Mouse (Mus musculus): ENCODE measurements around the gene Fam170b. TPM values are rescaled to one million over a fixed set of nuclear protein-coding genes. Genes with fewer than 3 reads are reported as not detected.

The Fam170b gene
- polyA plus RNA-seq, 1 experiment = not detected

DNA sequence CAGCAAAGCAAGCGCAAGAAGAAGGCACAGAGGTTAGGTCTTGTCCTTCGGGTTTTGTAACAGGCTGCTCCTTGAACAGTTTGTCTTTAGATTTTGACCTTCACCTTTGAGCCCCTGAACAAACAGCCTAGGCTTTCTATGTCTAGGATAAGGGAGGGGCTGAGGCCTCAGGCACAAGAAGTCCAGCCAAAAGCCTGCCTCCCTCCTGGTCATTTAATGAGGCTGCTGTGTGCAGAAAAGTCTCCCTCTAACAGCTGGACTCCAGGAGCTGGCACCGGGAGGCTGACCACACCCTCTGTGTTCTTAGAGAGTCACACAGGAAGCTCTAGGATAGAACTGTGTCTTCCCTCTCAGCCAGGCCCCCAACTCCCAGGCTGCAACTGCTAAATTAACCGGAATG lies 6.6 kb upstream of the Fam170b start:
- no peak for DNase-seq (ENCODE audit: extremely low spot score in 1 of 2, low spot score in 1 of 2)

DNA sequence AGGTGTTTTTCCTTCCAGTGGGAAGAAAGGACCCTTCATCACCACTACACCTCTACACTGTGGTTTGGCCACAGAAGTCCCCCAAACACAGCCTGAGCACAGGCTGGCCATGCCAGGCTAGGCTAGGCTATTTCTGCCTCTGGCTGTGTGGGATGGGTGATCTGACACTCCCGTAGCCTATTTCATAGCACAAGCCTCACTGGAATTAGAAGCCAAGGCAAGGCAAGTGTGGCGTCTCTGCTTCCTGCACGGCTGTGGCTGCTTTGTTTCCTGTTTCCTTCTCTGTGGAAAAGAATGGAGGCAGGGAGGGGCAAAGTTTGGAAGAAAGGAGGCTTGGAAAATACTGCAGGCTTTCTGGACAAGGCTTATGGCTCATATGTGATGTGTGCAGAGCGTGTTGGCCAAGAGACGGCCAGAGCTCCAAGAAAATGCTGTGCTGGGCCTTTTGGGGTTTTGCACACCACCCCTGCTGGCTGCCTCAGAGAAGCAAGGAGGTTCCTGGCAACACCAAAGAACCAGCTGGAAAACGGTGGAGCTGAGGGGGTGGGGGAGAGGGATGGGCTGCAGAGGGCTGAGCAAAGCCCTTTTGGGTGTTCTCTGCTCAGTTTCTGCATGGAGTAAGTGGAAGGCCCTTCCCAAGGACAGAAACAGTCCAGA lies 5.6 kb upstream of the Fam170b start:
- DNase-seq (ENCODE audit: extremely low spot score in 1 of 2, low spot score in 1 of 2) = peak; percentile 11 to 22

GRCm38 (mm10) chr14:32835181-32835580 lies 1.4 kb downstream of the Fam170b start:
- DNase-seq (ENCODE audit: extremely low spot score in 1 of 2, low spot score in 1 of 2) = no peak

- no peak for DNase-seq (ENCODE audit: extremely low spot score in 1 of 2, low spot score in 1 of 2)
Observed at GRCm38 (mm10) chr14:32835596-32835995, 1.8 kb downstream of the Fam170b start.

DNA sequence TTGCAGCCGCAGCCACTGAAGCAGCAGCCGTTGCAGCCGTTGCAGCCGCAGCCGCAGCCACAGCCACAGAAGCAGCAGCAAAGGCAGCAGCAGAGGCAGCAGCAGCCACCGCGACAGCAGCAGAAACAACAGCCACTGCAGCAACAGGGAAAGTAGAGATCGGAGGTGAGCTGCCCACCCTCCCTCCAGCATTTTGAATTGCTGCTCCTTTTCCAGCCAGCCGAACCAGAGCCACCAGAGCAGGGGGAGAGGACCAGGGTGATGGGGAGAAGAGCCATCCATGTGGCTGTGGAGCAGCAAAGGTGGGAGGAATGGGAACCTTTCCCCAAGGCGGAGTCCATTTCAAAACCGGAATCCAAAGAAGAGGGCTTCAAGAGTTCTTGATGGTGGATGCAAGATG lies 2.4 kb downstream of the Fam170b start:
- DNase-seq (ENCODE audit: extremely low spot score in 1 of 2, low spot score in 1 of 2) = no peak

DNA sequence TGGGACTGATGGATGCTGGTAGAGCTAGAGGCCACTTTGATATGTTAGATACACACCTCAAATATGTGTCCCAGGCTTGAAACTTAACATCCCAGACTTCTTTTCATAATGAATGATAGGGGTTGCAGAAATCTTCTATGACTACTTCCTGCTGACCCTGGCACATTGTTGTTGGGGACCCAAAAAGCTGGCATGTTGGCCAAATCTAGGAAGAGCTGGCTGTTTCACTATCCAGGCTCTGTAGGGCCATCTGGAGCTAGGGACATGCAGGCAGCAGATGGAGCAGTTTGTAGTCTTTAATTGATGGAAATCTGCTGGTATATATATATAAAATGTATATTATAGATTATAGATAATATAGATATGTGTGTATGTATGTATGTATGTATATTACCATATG lies 8.3 kb downstream of the Fam170b start:
- DNase-seq (ENCODE audit: extremely low spot score in 1 of 2, low spot score in 1 of 2) = no peak

DNA sequence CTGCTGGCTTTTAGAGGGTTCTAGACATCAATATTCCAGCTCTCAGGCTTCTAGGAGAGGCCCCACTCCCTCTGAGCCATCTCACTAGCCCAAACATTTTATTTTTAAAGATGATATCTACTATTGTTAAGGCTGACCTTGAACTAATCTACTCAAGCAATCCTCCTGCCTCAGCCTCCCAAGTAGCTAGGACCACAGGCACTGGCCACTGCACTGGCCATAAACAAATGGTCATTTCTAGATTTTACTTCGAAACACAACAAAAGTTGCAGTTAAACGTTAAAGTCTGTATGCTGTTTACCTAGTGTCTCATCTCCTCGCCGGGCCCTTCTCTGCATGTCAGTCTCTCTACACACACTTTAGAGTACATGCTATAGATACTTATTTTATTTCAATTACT lies 20.3 kb downstream of the Fam170b start:
- DNase-seq (ENCODE audit: extremely low spot score in 1 of 2, low spot score in 1 of 2) = no peak

DNA sequence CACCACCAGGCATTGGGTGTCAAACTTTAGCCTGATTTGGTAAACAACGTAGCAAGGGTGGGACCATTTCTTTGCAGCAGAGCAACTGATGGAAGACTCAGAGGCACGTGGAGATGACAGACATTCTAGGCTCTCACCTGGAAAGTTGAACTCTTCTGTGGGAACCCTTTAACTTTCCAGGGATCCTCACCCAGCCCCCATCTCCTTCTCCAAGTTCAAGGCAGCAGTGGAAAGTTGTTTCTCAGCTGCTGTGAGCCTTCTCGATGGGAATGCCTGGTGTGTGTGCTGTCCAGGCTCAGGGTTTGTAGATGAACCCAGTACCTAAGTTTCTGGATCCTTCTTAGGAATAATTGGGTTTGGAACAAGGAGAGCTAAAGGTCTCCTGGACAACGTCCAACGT lies 22.5 kb downstream of the Fam170b start:
- DNase-seq (ENCODE audit: extremely low spot score in 1 of 2, low spot score in 1 of 2) = no peak

DNA sequence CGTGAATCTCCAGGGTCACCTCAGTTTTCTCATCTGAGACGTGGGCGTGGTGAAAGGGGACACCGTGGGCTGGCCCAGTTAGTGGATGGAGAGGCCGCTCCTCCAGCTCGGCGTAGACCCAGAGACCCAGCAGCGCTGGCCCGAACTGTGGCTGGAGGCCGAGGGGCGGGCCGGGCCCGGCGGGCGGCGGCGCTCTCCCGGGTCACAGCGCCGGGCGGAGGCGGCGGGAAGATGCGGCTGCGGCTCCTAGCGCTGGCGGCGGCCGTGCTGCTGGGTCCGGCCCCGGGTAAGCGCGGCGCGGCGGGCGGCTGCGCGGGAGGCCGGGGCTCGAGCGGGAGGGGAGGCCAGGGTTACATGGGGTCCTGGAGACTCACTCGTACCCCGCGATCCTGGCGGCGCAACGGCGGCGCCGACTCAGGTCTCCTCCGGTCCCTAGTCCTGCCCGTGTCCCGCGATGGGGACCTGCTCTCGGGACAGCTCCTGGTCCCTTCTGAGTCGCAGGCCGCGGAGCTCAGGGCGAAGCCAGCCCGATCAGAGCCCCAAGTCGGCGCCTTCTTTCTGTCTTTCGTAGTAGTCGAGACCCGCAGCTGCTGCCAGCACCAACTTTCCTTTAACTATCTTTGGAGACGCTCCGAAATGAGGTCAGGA lies 23.0 kb downstream of the Fam170b start, which contains the start of gene Vstm4:
Vstm4 (plus strand) TSS at position 76 of the 648 bp plus-strand sequence.
- DNase-seq (ENCODE audit: extremely low spot score in 1 of 2, low spot score in 1 of 2) = peak in 1 of 2 experiments; percentile 31

DNA sequence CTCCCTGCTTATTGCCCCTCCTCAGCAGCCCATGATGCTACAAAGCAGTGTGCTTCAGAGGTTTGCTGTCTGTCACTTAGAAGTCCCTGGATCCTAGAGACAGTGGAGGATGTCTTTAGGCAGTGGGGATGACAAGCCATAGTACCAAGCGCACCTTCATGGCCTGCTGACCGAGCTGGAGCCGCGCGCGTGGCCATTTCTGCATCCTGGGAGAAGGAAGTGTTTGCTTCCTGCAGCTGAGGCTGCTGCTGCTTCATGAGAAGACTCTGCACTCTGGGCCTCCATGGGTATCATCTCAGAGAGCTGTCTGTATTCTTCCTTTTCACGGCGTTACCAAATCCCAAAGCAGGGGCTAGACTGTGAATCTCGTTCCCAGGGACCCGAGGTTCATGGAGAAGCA lies 24.6 kb downstream of the Fam170b start:
- DNase-seq (ENCODE audit: extremely low spot score in 1 of 2, low spot score in 1 of 2) = no peak

- no peak for DNase-seq (ENCODE audit: extremely low spot score in 1 of 2, low spot score in 1 of 2)
Observed at GRCm38 (mm10) chr14:32858941-32859510, 25.3 kb downstream of the Fam170b start.

DNA sequence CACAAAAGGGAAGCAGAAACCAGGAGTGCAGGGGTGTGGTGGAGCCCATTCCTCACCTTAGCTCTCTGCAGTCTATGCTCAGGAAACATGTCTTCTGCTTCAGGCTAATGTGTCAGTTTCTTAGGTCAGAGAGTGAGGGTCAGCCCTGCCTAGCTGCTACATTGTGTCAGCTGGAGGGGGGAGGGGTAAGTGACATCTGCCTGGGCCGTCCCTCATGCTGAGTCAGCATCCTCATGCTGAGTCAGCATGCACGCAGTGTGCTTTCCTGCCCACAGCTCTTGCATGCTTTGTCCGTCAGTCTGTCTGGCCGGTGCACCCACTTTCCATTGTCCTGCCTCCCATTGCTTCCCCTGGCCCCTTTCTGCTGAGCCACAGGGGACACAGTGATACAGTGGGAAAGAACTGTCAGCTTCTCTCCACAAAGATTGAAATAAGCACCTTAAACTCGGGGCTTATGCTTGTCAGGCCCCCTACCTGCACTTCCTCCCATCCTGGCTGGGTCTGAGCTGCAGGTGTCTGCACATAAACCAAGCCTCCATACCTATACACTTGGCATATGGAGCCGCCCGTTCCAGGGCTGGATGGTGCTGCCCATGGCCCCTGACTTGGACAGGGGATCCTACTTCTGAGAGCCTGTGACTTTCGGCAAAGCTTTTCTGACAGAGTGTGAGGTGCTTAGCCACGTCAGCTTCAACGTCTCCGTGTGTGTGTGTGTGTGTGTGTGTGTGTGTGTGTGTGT lies 26.2 kb downstream of the Fam170b start:
- no peak for DNase-seq (ENCODE audit: extremely low spot score in 1 of 2, low spot score in 1 of 2)

DNA sequence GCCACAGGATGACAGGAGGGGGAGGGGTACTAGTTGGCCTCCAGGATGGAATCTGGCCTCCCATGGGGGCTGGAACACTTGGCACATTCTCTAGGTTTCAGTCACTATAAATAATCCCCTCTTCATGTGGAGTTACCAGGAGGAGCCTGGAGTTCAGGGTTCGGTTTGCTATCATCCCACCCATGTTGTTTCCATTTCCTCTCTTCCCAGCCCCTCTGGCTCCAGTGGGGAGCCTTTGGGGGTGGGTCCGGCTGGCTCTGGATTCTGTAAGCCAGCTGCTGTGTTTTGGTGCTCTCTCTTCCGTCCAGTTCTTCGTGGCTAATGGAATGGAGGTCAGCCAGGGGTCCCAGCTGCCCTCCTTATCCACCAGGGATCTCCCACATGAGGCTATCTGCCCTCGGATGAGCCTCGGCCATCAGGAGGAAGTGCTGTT lies 27.4 kb downstream of the Fam170b start:
- no peak for DNase-seq (ENCODE audit: extremely low spot score in 1 of 2, low spot score in 1 of 2)

DNA sequence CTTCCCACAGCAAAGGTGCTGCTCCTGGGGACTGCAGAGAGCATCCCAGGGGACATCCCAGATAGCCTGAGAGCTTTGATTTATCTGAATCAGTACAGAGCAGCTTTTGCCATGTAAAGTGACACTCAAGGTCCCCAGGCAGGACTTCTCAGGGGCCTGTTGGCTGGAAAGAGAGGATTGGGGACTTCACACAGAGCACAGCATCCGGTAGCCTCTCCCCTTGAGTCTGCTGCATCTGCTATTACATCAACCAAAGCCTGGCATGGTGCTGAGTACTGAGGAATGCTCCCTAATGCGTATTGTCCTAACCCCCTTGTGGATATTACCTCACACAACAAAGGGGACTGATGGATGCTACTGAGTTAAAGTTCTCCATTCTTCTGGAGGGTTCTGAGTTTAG lies 27.9 kb downstream of the Fam170b start:
- DNase-seq (ENCODE audit: extremely low spot score in 1 of 2, low spot score in 1 of 2) = no peak

DNA sequence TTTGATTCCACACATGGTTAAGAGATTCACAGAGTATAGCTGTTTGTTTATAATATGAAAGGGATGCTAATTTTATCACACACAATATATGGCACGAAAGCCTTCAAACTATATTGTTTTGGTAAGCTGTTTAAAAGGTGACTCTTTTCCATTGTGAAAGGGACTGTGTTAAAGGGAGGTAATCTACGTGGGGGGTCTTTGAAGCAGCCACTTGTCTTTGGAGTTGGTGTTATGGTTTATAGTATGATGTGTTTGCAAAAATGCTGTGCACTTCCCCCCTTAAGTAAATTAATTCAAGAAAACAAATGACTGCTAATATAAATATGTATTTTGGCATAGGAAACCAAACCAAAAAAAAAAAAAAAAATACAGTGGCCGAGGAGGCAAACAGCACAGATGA lies 31.6 kb downstream of the Fam170b start:
- no peak for DNase-seq (ENCODE audit: extremely low spot score in 1 of 2, low spot score in 1 of 2)

- no peak for DNase-seq (ENCODE audit: extremely low spot score in 1 of 2, low spot score in 1 of 2)
Observed at GRCm38 (mm10) chr14:32871963-32872362, 38.2 kb downstream of the Fam170b start.

GRCm38 (mm10) chr14:32877549-32877948 lies 43.8 kb downstream of the Fam170b start:
- DNase-seq (ENCODE audit: extremely low spot score in 1 of 2, low spot score in 1 of 2) = no peak

GRCm38 (mm10) chr14:32880332-32880731 lies 46.6 kb downstream of the Fam170b start:
- no peak for DNase-seq (ENCODE audit: extremely low spot score in 1 of 2, low spot score in 1 of 2)

GRCm38 (mm10) chr14:32881693-32882092 lies 47.9 kb downstream of the Fam170b start:
- no peak for DNase-seq (ENCODE audit: extremely low spot score in 1 of 2, low spot score in 1 of 2)
